Mouse (Mus musculus): Measurements from ENCODE around the gene Wdr18. TPM values are rescaled to one million over a fixed set of nuclear protein-coding genes. Genes with fewer than 3 reads are reported as not detected.

Wdr18 gene
- polyA plus RNA-seq, 1 experiment from 2014 or later = 44.0 TPM

DNA sequence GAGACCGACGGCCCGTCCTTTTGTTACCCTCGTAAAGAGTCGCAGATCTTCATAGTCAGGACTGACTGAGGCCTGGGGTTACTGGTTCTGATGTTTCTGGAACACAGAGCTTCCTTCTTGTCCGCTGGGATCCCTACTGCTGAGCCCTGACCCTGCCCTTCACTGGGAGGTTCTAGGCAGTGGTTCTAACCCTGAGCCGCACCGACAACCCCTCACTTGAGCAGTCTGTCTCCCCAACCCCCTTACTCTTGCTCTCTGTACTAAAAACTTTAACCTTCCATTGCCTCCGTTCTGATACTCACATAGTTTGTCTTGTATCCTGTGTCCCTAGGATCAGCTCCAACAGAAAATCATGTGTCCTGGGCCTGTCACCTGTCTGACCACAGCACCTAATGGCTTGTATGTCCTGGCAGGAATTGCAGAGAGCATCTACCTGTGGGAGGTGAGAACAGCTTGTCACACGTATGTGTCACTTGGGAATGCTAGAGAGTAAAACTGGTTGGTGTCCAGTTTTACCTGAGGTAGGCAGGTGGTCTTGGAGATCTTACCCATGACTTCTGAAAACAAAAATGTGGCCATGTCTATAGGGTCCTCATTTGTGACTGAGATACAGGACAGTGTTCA, 831 bp downstream of the Wdr18 start:
- no peaks in the 10 kb centered on the region for H3K4me1 ChIP-seq (replicated peaks; ENCODE audit: control insufficient read depth, insufficient read depth, low read length)
- H3K27ac ChIP-seq (ENCODE audit: low read depth, low read length) = no peak overlapping the region
- peak overlapping the region; percentile 84 for H3K4me2 ChIP-seq (replicated peaks; ENCODE audit: low read depth)
- no peaks in the 10 kb centered on the region for H3K27me3 ChIP-seq (replicated peaks; ENCODE audit: control insufficient read depth, insufficient read depth, low read length)
- TF ChIP-seq CTCF (IDR thresholded peaks at IDR 0.05; ENCODE audit: low read depth) = no peak
- peak overlapping the region; percentile 85 for H3K4me3 ChIP-seq (ENCODE audit: low read depth, low read length)
- WGBS = 11% methylated on average over 10 of the region's 10 CpGs
- H3K9me3 ChIP-seq (ENCODE audit: control insufficient read depth) = no peaks in the 10 kb centered on the region
- no peak for ATAC-seq
- peaks cover 23% of the 10 kb centered on the region for H3K36me3 ChIP-seq (ENCODE audit: control insufficient read depth, insufficient read depth)
- peak overlapping the region; percentile 64 for H3K9ac ChIP-seq (ENCODE audit: low read depth, low read length)

GRCm38 (mm10) chr10:79964727-79965126, 4.8 kb downstream of the Wdr18 start:
- Histone ChIP-seq H3K9ac (ENCODE audit: low read depth, low read length) (no peak overlapping the region), H3K27me3 (replicated peaks; ENCODE audit: control insufficient read depth, insufficient read depth, low read length) (no peaks in the 10 kb centered on the region), H3K36me3 (ENCODE audit: control insufficient read depth, insufficient read depth) (peaks cover 45% of the 10 kb centered on the region), H3K4me3 (ENCODE audit: low read depth, low read length) (no peak overlapping the region), H3K9me3 (ENCODE audit: control insufficient read depth) (no peaks in the 10 kb centered on the region), H3K4me2 (replicated peaks; ENCODE audit: low read depth) (no peak overlapping the region), H3K4me1 (replicated peaks; ENCODE audit: control insufficient read depth, insufficient read depth, low read length) (no peaks in the 10 kb centered on the region), H3K27ac (ENCODE audit: low read depth, low read length) (no peak overlapping the region)
- 88% methylated on average over 7 of the region's 7 CpGs for WGBS
- no peak for TF ChIP-seq CTCF (IDR thresholded peaks at IDR 0.05; ENCODE audit: low read depth)
- no peak for ATAC-seq

DNA sequence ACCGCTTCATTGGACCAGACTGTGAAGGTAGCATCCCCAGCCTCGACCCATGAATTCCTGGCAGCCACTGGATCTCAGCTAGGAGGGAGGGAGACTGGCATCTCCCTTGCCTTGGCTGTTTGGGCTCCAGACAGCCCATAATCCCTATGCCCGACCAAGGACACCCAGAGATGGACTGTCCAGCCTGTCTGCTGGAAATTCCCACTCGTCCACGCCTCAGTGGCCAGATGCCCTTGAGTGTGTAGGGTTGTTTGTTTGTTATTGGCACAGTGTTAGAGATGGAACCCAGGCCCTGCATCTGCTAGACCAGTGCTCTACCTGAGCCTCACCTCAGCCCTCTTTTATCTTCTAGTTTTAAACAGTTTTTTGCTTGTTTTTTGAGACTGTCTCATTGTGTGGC, 5.4 kb downstream of the Wdr18 start:
- 92% methylated on average over 5 of the region's 5 CpGs for WGBS
- H3K4me3 ChIP-seq (ENCODE audit: low read depth, low read length) = no peak overlapping the region
- no peak for ATAC-seq
- no peak overlapping the region for H3K27ac ChIP-seq (ENCODE audit: low read depth, low read length)
- H3K4me1 ChIP-seq (replicated peaks; ENCODE audit: control insufficient read depth, insufficient read depth, low read length) = no peaks in the 10 kb centered on the region
- H3K36me3 ChIP-seq (ENCODE audit: control insufficient read depth, insufficient read depth) = peaks cover 45% of the 10 kb centered on the region
- no peak overlapping the region for H3K4me2 ChIP-seq (replicated peaks; ENCODE audit: low read depth)
- TF ChIP-seq CTCF (IDR thresholded peaks at IDR 0.05; ENCODE audit: low read depth) = no peak
- no peaks in the 10 kb centered on the region for H3K9me3 ChIP-seq (ENCODE audit: control insufficient read depth)
- H3K9ac ChIP-seq (ENCODE audit: low read depth, low read length) = no peak overlapping the region
- 0 out of 2 replicates have a peak, but pooled peaks cover 3% of the 10 kb centered on the region for H3K27me3 ChIP-seq (replicated peaks; ENCODE audit: control insufficient read depth, insufficient read depth, low read length)

- ATAC-seq = peak; percentile 14; the same call in 1 of the 2 replicates
- Histone ChIP-seq H3K27ac (ENCODE audit: low read depth, low read length) (no peak overlapping the region), H3K4me2 (replicated peaks; ENCODE audit: low read depth) (no peak overlapping the region), H3K4me3 (ENCODE audit: low read depth, low read length) (no peak overlapping the region), H3K4me1 (replicated peaks; ENCODE audit: control insufficient read depth, insufficient read depth, low read length) (no peaks in the 10 kb centered on the region), H3K36me3 (ENCODE audit: control insufficient read depth, insufficient read depth) (peaks cover 45% of the 10 kb centered on the region), H3K9ac (ENCODE audit: low read depth, low read length) (no peak overlapping the region), H3K27me3 (replicated peaks; ENCODE audit: control insufficient read depth, insufficient read depth, low read length) (peaks cover 18% of the 10 kb centered on the region), H3K9me3 (ENCODE audit: control insufficient read depth) (no peaks in the 10 kb centered on the region)
- TF ChIP-seq CTCF (IDR thresholded peaks at IDR 0.05; ENCODE audit: low read depth) = no peak
- WGBS = 89% methylated on average over 5 of the region's 5 CpGs
These were observed 7.0 kb downstream of the Wdr18 start for GRCm38 (mm10) chr10:79966886-79967400.

DNA sequence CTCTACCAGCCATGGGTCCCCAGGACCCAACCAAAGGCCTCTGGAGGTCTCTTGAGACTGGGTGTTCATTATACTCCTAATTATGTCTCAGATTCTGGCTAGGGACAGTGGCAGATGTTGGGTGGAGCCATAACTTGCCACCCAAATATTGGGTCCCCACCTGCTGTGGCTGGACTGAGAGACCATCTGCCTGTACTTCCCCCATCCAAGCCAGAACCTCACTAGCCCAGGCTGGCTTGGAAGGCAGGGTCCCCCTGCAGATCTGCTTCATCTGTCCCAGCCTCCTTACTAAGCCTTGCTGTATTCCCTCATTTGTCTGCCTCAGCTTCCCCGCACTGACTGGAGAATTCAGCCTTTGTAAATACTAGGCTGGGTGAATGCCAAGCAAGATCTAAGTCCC, 8.2 kb downstream of the Wdr18 start:
- 61% methylated on average over 1 of the region's 1 CpGs for WGBS
- Histone ChIP-seq H3K4me3 (ENCODE audit: low read depth, low read length) (no peak overlapping the region), H3K27me3 (replicated peaks; ENCODE audit: control insufficient read depth, insufficient read depth, low read length) (peaks cover 23% of the 10 kb centered on the region), H3K4me2 (replicated peaks; ENCODE audit: low read depth) (no peak overlapping the region), H3K36me3 (ENCODE audit: control insufficient read depth, insufficient read depth) (peaks cover 35% of the 10 kb centered on the region), H3K4me1 (replicated peaks; ENCODE audit: control insufficient read depth, insufficient read depth, low read length) (no peaks in the 10 kb centered on the region), H3K9me3 (ENCODE audit: control insufficient read depth) (no peaks in the 10 kb centered on the region), H3K9ac (ENCODE audit: low read depth, low read length) (no peak overlapping the region), H3K27ac (ENCODE audit: low read depth, low read length) (no peak overlapping the region)
- no peak for ATAC-seq
- no peak for TF ChIP-seq CTCF (IDR thresholded peaks at IDR 0.05; ENCODE audit: low read depth)

GRCm38 (mm10) chr10:79969124-79969568, 9.2 kb downstream of the Wdr18 start:
- no peak overlapping the region for H3K9ac ChIP-seq (ENCODE audit: low read depth, low read length)
- no peak overlapping the region for H3K27ac ChIP-seq (ENCODE audit: low read depth, low read length)
- peaks cover 23% of the 10 kb centered on the region for H3K27me3 ChIP-seq (replicated peaks; ENCODE audit: control insufficient read depth, insufficient read depth, low read length)
- no peak for ATAC-seq
- H3K4me2 ChIP-seq (replicated peaks; ENCODE audit: low read depth) = no peak overlapping the region
- no peaks in the 10 kb centered on the region for H3K9me3 ChIP-seq (ENCODE audit: control insufficient read depth)
- WGBS = 19% methylated on average over 3 of the region's 3 CpGs
- peak; percentile 21; the same call in 1 of the 2 replicates for TF ChIP-seq CTCF (IDR thresholded peaks at IDR 0.05; ENCODE audit: low read depth)
- peaks cover 35% of the 10 kb centered on the region for H3K36me3 ChIP-seq (ENCODE audit: control insufficient read depth, insufficient read depth)
- no peaks in the 10 kb centered on the region for H3K4me1 ChIP-seq (replicated peaks; ENCODE audit: control insufficient read depth, insufficient read depth, low read length)
- H3K4me3 ChIP-seq (ENCODE audit: low read depth, low read length) = no peak overlapping the region

All from intestine, postnatal 0 days (tissue).